Mouse (Mus musculus): ENCODE measurements around the gene Zfp12.

- TF ChIP-seq POLR2A (IDR thresholded peaks at IDR 0.05; ENCODE audit: low read depth, low read length): no peak
- no peak for TF ChIP-seq CTCF (IDR thresholded peaks at IDR 0.05; ENCODE audit: extremely low read depth, insufficient read depth, insufficient read length, insufficient replicate concordance)
Measured at GRCm38 (mm10) chr5:143226790-143227189, 8.2 kb upstream of the Zfp12 start, which contains the start of gene Spdye4a.

Data from spleen, adult 2 months (tissue).